Mouse (Mus musculus): ENCODE measurements at regions not wholly inside any gene's neighbourhood (a gene's known extent, or its start where the extent isn't known, plus 50 kb on each side); places are given as distances from the start of the nearest gene placed in this dataset.

DNA sequence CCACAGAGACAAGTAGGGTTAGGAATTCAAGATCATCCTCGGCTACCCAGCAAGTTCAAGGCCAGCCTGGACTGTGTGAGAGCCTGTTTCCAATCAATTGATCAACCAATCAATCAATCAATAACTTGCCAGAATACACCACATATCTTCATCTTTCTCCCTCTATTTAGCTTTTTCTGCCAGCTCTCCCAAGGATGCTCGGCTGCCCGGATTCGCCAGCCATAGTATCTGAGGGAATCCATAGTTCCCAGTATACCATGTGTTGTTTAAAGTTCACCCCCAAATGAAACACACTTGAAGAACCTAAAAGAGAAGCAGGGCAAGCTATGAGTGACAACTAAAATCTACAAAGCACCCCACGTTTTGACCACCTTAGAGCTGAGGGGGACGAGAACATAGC lies 119.3 kb upstream of the Hnrnpa3 start:
- Histone ChIP-seq H3K4me1 (ENCODE audit: control insufficient read depth in 1 of 2, insufficient read depth in 2 of 2) (peaks cover 0 to 22% of the 10 kb centered on the region in 2 experiments; a peak in 2 of 4 replicates), H3K27ac (ENCODE audit: insufficient read depth, low read depth) (no peak overlapping the region), H3K79me2 (replicated peaks; ENCODE audit: control insufficient read depth, extremely low read depth, insufficient read depth, poor library complexity, severe bottlenecking) (no peaks in the 10 kb centered on the region), H3K9me3 (replicated peaks; ENCODE audit: low read length) (no peaks in the 10 kb centered on the region), H3K36me3 (replicated peaks in 1 of 2; ENCODE audit: control insufficient read depth in 1 of 2, insufficient read depth in 1 of 2, low read length in 1 of 2) (no peaks in the 10 kb centered on the region), H3K4me3 (replicated peaks in 1 of 3; ENCODE audit: low read depth in 2 of 3, low read length in 2 of 3, poor library complexity in 1 of 3) (no peak overlapping the region), H3K27me3 (replicated peaks) (peaks cover 2% of the 10 kb centered on the region), H3K4me2 (ENCODE audit: insufficient read depth, low read depth, poor library complexity, severe bottlenecking) (no peak overlapping the region), H3K9ac (ENCODE audit: insufficient read depth, low read depth) (no peak overlapping the region)
- TF ChIP-seq HCFC1 (IDR thresholded peaks at IDR 0.05; ENCODE audit: low read depth, low read length) (no peak), MYC (IDR thresholded peaks at IDR 0.05; ENCODE audit: low read depth, low read length) (no peak), EP300 (IDR thresholded peaks at IDR 0.05; ENCODE audit: low read length) (no peak), JUN (IDR thresholded peaks at IDR 0.05; ENCODE audit: insufficient read depth, low read depth, low read length) (no peak), IRF4 (IDR thresholded peaks at IDR 0.05; ENCODE audit: low read depth, low read length) (no peak), USF2 (conservative IDR thresholded peaks at IDR 0.05; ENCODE audit: low read depth, low read length) (no peak), USF1 (IDR thresholded peaks at IDR 0.05; ENCODE audit: low read depth, low read length) (no peak), MAZ (IDR thresholded peaks at IDR 0.05; ENCODE audit: low read depth, low read length) (no peak), POLR2AphosphoS2 (IDR thresholded peaks at IDR 0.05; ENCODE audit: low read depth, low read length) (no peak), MXI1 (IDR thresholded peaks at IDR 0.05; ENCODE audit: low read depth, low read length) (no peak), RAD21 (IDR thresholded peaks at IDR 0.05; ENCODE audit: low read depth, low read length) (no peak)
- dilution Hi-C loops (cut with MboI; ENCODE audit: extremely low pct_ligation_motif_present, extremely low pct_unique_long_range_greater_than_20kb, low sequenced_read_pairs): no loop called here
- no peak for DNase-seq (ENCODE audit: extremely low read depth)
- in situ Hi-C loops (cut with MboI; ENCODE audit: low pct_ligation_motif_present, low pct_unique_long_range_greater_than_20kb, low sequenced_read_pairs): no loop called here

DNA sequence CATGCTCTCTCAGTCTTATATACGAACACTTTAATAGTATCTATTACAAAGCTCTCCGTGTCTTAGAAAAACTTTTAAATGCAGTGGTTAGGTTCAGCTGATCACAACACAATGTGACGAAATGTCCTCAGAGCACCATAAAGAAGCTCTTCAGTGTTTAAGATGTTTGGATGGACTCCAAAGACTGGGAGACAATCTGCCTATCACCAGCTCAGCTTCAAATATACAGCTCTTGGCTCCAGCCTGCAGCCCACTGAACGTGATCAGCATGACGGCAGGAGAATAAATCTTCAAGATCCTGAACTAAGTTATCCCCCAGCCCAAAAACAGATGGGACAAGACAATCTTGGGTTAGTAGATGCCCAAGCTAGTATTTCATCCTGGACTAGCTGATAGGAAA lies 116.7 kb upstream of the Hnrnpa3 start:
- Histone ChIP-seq H3K9me3 (replicated peaks; ENCODE audit: low read length) (no peaks in the 10 kb centered on the region), H3K36me3 (replicated peaks in 1 of 2; ENCODE audit: control insufficient read depth in 1 of 2, insufficient read depth in 1 of 2, low read length in 1 of 2) (no peaks in the 10 kb centered on the region), H3K4me2 (ENCODE audit: insufficient read depth, low read depth, poor library complexity, severe bottlenecking) (no peak overlapping the region), H3K79me2 (replicated peaks; ENCODE audit: control insufficient read depth, extremely low read depth, insufficient read depth, poor library complexity, severe bottlenecking) (no peaks in the 10 kb centered on the region), H3K9ac (ENCODE audit: insufficient read depth, low read depth) (no peak overlapping the region), H3K27me3 (replicated peaks) (no peaks in the 10 kb centered on the region), H3K4me3 (replicated peaks in 1 of 3; ENCODE audit: low read depth in 2 of 3, low read length in 2 of 3, poor library complexity in 1 of 3) (no peak overlapping the region), H3K27ac (ENCODE audit: insufficient read depth, low read depth) (no peak overlapping the region), H3K4me1 (ENCODE audit: control insufficient read depth in 1 of 2, insufficient read depth in 2 of 2) (peaks cover 0 to 22% of the 10 kb centered on the region in 2 experiments; a peak in 2 of 4 replicates)
- no peak for DNase-seq (ENCODE audit: extremely low read depth)
- dilution Hi-C loops (cut with MboI; ENCODE audit: extremely low pct_ligation_motif_present, extremely low pct_unique_long_range_greater_than_20kb, low sequenced_read_pairs): no loop called here
- TF ChIP-seq ZMIZ1 (IDR thresholded peaks at IDR 0.05; ENCODE audit: low read depth, low read length): no peak
- no peak for TF ChIP-seq MAFK (IDR thresholded peaks at IDR 0.05; ENCODE audit: insufficient replicate concordance, low read length)
- no peak for TF ChIP-seq TCF12 (IDR thresholded peaks at IDR 0.05; ENCODE audit: low read depth, low read length)
- no peak for TF ChIP-seq JUND (conservative IDR thresholded peaks at IDR 0.05; ENCODE audit: low read depth, low read length)
- no peak for TF ChIP-seq E2F4 (IDR thresholded peaks at IDR 0.05; ENCODE audit: insufficient replicate concordance, low read depth, low read length)
- TF ChIP-seq GABPA (IDR thresholded peaks at IDR 0.05; ENCODE audit: insufficient replicate concordance, low read depth, low read length): no peak
- no peak for TF ChIP-seq ZKSCAN1 (IDR thresholded peaks at IDR 0.05; ENCODE audit: borderline replicate concordance, low read depth, low read length)
- TF ChIP-seq HCFC1 (IDR thresholded peaks at IDR 0.05; ENCODE audit: low read depth, low read length): no peak
- TF ChIP-seq TBP (conservative IDR thresholded peaks at IDR 0.05; ENCODE audit: low read depth, low read length): no peak
- TF ChIP-seq POLR2AphosphoS2 (IDR thresholded peaks at IDR 0.05; ENCODE audit: low read depth, low read length): no peak
- no peak for TF ChIP-seq UBTF (IDR thresholded peaks at IDR 0.05; ENCODE audit: low read depth, low read length)
- no peak for TF ChIP-seq CHD2 (IDR thresholded peaks at IDR 0.05; ENCODE audit: low read length)
- TF ChIP-seq MAX (IDR thresholded peaks at IDR 0.05; ENCODE audit: low read length): no peak
- no peak for TF ChIP-seq SMC3 (IDR thresholded peaks at IDR 0.05; ENCODE audit: low read depth, low read length)
- in situ Hi-C loops (cut with MboI; ENCODE audit: low pct_ligation_motif_present, low pct_unique_long_range_greater_than_20kb, low sequenced_read_pairs): no loop called here
